Mouse (Mus musculus): ENCODE measurements around the gene Xrcc4. TPM values are rescaled to one million over a fixed set of nuclear protein-coding genes. Genes with fewer than 3 reads are reported as not detected.

Xrcc4 gene
- polyA plus RNA-seq, 1 experiment from 2014 or later = 15.4 TPM

GRCm38 (mm10) chr13:89738275-89738674, 351.1 kb downstream of the Xrcc4 start:
- Histone ChIP-seq H3K36me3 (no peaks in the 10 kb centered on the region), H3K9ac (peak overlapping the region; percentile 96; the same call in 1 of the 2 replicates), H3K27me3 (replicated peaks) (no peaks in the 10 kb centered on the region), H3K4me2 (peak overlapping the region; percentile 87), H3K4me3 (peak overlapping the region; percentile 84), H3K27ac (replicated peaks) (peak overlapping the region; percentile 96), H3K4me1 (peaks cover 48% of the 10 kb centered on the region), H3K9me3 (no peaks in the 10 kb centered on the region)
- ATAC-seq (ENCODE audit: extremely low read depth, insufficient number of reproducible peaks, low FRiP score, low TSS enrichment) = no peak
- 46% methylated on average over 2 of the region's 2 CpGs for WGBS

DNA sequence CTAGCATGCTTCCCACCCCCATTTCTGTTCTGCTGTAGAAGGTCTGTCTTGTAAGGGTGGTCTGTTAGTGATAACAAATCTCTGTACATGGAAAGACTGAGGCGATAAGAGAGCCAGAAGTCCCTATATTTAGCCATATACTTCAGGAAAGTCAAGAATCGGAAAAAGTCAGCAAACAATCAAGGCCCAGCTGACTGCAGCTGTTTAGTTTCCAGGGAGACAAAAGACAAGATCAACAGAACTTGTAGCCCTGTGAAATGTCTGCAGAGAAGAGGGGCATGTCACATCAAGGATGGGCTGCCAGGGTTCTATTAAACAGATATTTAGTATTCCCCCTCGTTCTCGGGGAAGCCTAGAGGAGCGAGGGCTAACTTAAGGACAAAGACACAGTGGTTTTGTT, 354.3 kb downstream of the Xrcc4 start:
- Histone ChIP-seq H3K9me3 (no peaks in the 10 kb centered on the region), H3K9ac (0 out of 2 replicates have a peak overlapping the region, but pooled peaks have one; percentile 15), H3K27me3 (replicated peaks) (no peaks in the 10 kb centered on the region), H3K36me3 (no peaks in the 10 kb centered on the region), H3K27ac (replicated peaks) (peak overlapping the region; percentile 65), H3K4me3 (no peak overlapping the region; the same call in 1 of the 2 replicates), H3K4me2 (peak overlapping the region; percentile 47), H3K4me1 (peaks cover 63% of the 10 kb centered on the region)
- 15% methylated on average over 5 of the region's 5 CpGs for WGBS
- no peak for ATAC-seq (ENCODE audit: extremely low read depth, insufficient number of reproducible peaks, low FRiP score, low TSS enrichment)

- no peak overlapping the region for H3K4me3 ChIP-seq
- no peak for ATAC-seq (ENCODE audit: extremely low read depth, insufficient number of reproducible peaks, low FRiP score, low TSS enrichment)
- H3K4me2 ChIP-seq = no peak overlapping the region
- H3K9ac ChIP-seq = no peak overlapping the region
- WGBS = 77% methylated on average over 2 of the region's 2 CpGs
- H3K4me1 ChIP-seq = peaks cover 19% of the 10 kb centered on the region
- H3K9me3 ChIP-seq = no peaks in the 10 kb centered on the region
- peaks cover 45% of the 10 kb centered on the region for H3K36me3 ChIP-seq
- no peak overlapping the region for H3K27ac ChIP-seq (replicated peaks)
- H3K27me3 ChIP-seq (replicated peaks) = no peaks in the 10 kb centered on the region
Measured at GRCm38 (mm10) chr13:89726492-89726891, 362.9 kb downstream of the Xrcc4 start.

Other genes starting within 250 kb of the Xrcc4 start
- gene Tmem167, start 485 bp downstream of the Xrcc4 start, polyA plus RNA-seq (2015; fragmentation: Nextera tagmentation; extraction: Ambion mirVana) = 36.9 and 40.0 TPM in 2 replicates

Measured in heart, embryonic 13.5 days (tissue).